Mouse (Mus musculus): ENCODE results near the gene Map7d1. TPM values are rescaled to one million over a fixed set of nuclear protein-coding genes. Genes with fewer than 3 reads are reported as not detected.

Gene Map7d1
- polyA plus RNA-seq (2015; fragmentation: Nextera tagmentation; extraction: Ambion mirVana) = 90.3 and 94.4 TPM in 2 replicates

DNA sequence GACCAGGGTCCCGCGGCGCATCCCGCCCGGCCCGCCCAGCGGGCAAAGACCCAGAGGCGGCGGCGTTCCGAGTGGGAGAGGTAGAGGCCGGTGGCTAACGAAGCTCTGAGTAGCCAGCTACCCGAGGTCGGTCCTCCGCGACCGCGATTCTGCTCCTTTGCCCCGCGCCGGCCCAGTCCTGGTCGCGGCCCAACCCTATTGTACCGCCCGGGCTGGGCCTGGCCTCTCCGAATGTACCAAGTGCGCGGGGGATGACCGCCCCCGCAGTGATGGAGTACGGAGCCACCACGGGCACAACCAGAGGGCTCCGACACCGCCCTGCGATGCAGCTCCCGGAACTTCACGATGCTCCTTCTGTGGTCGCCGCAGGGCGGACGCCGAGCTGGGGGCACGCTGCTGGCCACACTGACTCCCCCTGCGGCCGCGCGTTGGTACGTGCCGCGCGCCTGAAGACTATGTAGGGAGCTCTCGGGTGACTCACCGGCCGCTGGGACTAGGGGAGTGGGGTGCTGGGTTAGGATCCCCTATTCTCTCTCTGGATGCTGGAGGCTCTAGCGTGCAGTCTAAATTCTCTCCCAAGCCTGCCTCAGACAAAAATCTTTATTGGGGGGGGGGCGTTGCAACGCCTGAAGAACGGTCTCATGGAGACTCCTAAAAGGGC lies at the start of gene Map7d1:
Gene Map7d1, minus strand, starts transcription at position 213 of the 661 bp plus-strand sequence.
- Histone ChIP-seq H3K27ac (replicated peaks) (peak within 1 kb of the TSS; percentile 96), H3K4me2 (peak within 1 kb of the TSS; percentile 99), H3K36me3 (0 out of 2 replicates have a peak, but pooled peaks cover 6% of the 10 kb centered on the region), H3K27me3 (no peaks in the 10 kb centered on the region), H3K9ac (peak within 1 kb of the TSS; percentile 99), H3K9me3 (no peaks in the 10 kb centered on the region), H3K4me1 (replicated peaks) (peaks cover 81% of the 10 kb centered on the region), H3K4me3 (peak within 1 kb of the TSS; percentile 100)
- WGBS = under 1% methylated on average over 54 of the region's 59 CpGs
- peak; percentile 84 for ATAC-seq (ENCODE audit: low read depth)

DNA sequence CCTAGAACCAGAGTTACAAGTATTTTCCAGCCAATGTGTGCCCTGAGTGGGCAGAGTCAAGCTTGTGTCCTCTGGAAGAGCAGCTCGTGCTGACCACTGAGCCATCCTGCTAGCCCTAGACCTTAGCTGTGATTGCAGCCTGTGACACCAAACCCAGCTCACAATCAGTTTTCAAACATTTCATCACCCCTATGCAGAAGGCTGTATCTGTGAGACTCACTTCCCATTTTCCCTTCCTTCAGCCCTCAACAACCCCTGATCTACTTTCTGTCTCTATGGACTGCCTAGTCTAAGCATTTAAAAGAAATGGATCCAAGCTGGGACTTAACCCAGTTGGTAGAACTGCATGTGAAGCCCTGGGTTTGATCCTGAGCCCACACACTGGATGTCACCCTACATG lies 49.3 kb upstream of the Map7d1 start:
- no peak for ATAC-seq (ENCODE audit: low read depth)
- Histone ChIP-seq H3K9ac (no peak overlapping the region), H3K4me1 (replicated peaks) (peaks cover 21% of the 10 kb centered on the region), H3K36me3 (no peaks in the 10 kb centered on the region), H3K9me3 (no peaks in the 10 kb centered on the region), H3K4me2 (no peak overlapping the region), H3K27ac (replicated peaks) (no peak overlapping the region), H3K4me3 (no peak overlapping the region), H3K27me3 (peaks cover 41% of the 10 kb centered on the region)
- WGBS = 100% methylated on average over 1 of the region's 1 CpGs

DNA sequence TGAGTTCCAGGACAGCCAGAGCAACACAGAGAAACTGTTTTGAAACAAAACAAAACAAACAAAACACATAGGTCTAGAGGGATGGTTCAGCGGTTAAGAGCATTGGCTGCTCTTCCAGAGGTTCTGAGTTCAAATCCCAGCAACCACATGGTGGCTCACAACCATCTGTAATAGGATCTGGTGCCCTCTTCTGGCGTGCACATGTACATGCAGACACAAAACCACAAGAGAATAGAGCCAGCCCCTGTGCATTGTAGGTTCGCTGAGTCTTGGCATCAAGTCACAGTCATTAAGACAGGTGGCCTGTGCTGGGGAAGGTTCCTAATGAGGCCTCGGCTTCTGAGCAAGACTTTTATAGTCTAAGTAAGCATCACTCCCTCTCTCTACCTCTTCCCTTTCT lies 47.7 kb upstream of the Map7d1 start:
- Histone ChIP-seq H3K4me2 (no peak overlapping the region), H3K9ac (no peak overlapping the region), H3K4me3 (no peak overlapping the region), H3K4me1 (replicated peaks) (peaks cover 15% of the 10 kb centered on the region), H3K36me3 (no peaks in the 10 kb centered on the region), H3K9me3 (no peaks in the 10 kb centered on the region), H3K27ac (replicated peaks) (no peak overlapping the region), H3K27me3 (peaks cover 56% of the 10 kb centered on the region)
- WGBS = 62% methylated on average over 4 of the region's 4 CpGs
- ATAC-seq (ENCODE audit: low read depth) = no peak

DNA sequence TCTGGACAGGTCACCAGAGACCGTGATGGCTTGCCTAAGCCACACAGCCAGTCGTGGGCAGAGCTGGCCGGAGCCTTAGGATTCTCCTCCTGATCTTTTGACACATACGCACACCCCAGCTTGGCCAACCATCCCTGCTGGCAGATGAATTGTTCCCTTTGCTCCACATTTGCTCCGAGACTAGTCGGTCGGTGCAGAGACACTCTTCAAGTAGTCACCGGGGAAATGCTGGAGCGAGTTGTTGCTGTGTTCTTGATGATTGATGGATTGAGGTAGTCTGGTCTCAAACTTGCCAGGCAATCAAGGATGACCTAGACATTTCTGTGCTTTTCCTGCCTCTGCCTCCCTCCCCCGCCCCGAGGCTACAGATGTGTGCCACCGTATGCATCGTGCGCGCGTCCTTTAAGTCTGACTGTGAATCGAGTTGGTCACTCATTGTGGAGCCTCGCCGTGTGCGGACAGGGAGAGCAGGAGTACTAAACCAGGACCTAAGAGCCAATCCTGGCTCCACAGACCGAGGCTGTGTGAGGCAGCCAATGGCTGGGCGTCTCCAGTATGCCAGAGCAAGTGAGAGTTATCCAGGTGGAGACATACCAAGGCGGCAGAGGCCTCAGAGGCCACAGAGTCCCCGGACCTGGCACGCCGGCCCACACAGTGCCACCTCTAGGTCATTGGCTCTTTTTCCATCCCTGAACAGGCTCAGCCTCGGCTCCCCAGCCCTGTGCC lies 45.6 kb upstream of the Map7d1 start:
- H3K4me2 ChIP-seq = peak overlapping the region; percentile 52
- no peaks in the 10 kb centered on the region for H3K9me3 ChIP-seq
- H3K36me3 ChIP-seq = no peaks in the 10 kb centered on the region
- H3K4me3 ChIP-seq = peak overlapping the region; percentile 30
- peaks cover 78% of the 10 kb centered on the region for H3K27me3 ChIP-seq
- no peak overlapping the region for H3K27ac ChIP-seq (replicated peaks)
- H3K9ac ChIP-seq = peak overlapping the region; percentile 54; the same call in 1 of the 2 replicates
- H3K4me1 ChIP-seq (replicated peaks) = peaks cover 22% of the 10 kb centered on the region
- ATAC-seq (ENCODE audit: low read depth) = 0 out of 2 replicates have a peak, but pooled peaks have one; percentile 38
- WGBS = 3% methylated on average over 27 of the region's 27 CpGs

DNA sequence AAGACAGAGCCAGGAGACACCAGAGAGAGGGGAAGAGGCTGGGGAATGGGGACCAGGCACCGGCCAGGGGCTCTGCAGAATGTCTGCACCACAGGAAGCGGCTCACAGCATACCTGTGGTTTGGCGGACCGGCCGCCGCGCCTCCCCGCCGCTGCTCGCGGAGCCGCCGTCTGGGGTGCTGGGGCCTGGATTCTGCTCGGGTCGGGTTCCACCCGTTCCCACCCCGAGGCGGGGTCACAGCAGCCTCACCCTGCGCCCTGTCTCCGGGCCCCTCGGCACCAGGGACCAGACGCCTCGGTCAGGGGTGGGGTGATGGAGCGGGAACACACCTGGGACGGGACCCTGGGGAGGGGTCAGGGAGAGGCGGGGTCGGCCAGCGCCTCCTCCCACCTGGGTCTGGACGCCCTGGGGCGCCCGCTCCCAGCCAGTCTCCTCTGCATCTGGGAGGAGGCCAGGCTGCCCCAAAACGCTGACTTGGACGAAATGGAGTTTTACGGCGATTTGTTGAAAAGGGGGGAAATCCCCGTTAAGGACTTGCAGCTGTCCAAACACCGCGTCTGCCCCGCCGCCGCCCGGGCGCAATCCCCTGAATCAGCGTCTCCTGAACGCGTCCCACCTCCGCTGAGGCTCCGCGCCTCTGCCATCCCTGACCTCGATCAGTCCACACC lies 44.9 kb upstream of the Map7d1 start:
- Histone ChIP-seq H3K4me1 (replicated peaks) (peaks cover 28% of the 10 kb centered on the region), H3K27ac (replicated peaks) (no peak overlapping the region), H3K9ac (peak overlapping the region; percentile 54), H3K36me3 (no peaks in the 10 kb centered on the region), H3K27me3 (peaks cover 85% of the 10 kb centered on the region), H3K4me2 (peak overlapping the region; percentile 52), H3K9me3 (no peaks in the 10 kb centered on the region), H3K4me3 (peak overlapping the region; percentile 30)
- under 1% methylated on average over 47 of the region's 50 CpGs for WGBS
- no peak for ATAC-seq (ENCODE audit: low read depth)

DNA sequence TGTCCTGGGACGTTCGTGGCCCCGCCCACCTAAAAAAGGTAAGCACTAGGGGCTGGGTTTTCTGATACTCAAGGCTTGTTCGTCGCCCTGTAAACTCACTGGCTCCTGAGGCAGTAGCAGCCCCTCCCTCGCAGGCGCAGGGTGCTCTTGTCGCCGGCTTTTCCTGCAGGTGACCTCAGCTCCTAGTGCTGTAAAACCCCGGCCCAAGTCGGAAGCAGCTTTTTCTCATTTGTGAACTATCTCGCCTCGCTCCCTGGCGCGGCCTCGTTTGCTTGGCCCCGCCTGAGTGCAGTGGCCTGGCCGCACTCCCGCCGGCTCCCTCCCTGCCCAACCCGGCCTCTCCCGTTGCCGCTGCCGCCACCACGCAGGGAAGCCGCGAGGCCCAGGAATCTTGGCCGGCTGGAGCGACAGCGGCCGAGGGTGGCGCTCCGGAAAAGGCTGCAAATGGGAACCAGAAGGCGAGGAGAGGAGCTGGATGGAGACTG lies 40.5 kb upstream of the Map7d1 start:
- peak overlapping the region; percentile 34 for H3K4me3 ChIP-seq
- H3K9ac ChIP-seq = peak overlapping the region; percentile 64
- H3K27me3 ChIP-seq = peaks cover 74% of the 10 kb centered on the region
- peaks cover 24% of the 10 kb centered on the region for H3K4me1 ChIP-seq (replicated peaks)
- H3K36me3 ChIP-seq = no peaks in the 10 kb centered on the region
- peak overlapping the region; percentile 62 for H3K4me2 ChIP-seq
- no peaks in the 10 kb centered on the region for H3K9me3 ChIP-seq
- H3K27ac ChIP-seq (replicated peaks) = no peak overlapping the region
- ATAC-seq (ENCODE audit: low read depth) = no peak
- under 1% methylated on average over 34 of the region's 34 CpGs for WGBS

DNA sequence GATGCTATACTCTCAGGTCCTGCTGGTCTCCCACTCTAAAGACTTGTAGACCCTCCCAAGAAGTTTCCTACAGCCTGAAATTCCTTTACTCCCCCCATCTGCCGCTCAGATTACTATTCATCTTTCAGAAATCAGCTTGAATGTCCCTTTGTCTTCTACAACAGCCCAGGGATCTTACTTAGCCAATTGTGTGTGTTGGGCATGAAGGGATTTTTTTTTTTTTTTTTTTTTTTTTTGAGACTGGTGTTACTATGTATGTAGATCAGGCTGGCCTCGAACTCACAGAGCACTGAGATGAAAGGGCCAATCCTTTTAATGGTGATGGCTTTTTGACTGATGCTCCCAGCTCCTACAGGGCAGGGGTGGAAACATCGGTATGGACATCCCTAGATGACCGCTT lies 39.8 kb upstream of the Map7d1 start:
- H3K9ac ChIP-seq = no peak overlapping the region
- 30% methylated on average over 4 of the region's 4 CpGs for WGBS
- H3K4me2 ChIP-seq = no peak overlapping the region

DNA sequence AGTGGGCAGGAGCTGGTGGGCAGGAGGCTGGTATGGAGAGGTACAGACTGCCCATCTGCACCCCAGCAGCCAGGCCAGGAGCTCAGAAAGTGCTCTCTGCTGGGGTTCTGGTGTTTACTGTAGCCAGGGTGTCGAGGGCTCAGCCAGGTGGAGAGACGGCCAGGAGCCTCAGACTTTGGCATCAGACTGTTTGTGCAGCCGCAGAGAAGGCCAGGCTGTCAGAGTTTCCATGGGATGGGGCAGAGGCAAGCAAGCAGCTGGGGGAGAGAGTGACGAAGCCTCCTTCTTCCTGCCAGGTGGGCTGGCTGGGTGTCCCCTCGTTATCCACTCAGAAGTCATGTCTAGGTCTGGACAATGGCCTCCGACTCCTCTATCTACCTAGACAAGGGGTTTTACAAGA lies 39.0 kb upstream of the Map7d1 start:
- H3K36me3 ChIP-seq = no peaks in the 10 kb centered on the region
- H3K9ac ChIP-seq = no peak overlapping the region
- H3K4me2 ChIP-seq = no peak overlapping the region
- WGBS = 75% methylated on average over 6 of the region's 6 CpGs
- H3K27me3 ChIP-seq = peaks cover 64% of the 10 kb centered on the region
- H3K4me1 ChIP-seq (replicated peaks) = peaks cover 13% of the 10 kb centered on the region
- ATAC-seq (ENCODE audit: low read depth) = no peak
- no peak overlapping the region for H3K4me3 ChIP-seq
- H3K9me3 ChIP-seq = no peaks in the 10 kb centered on the region
- no peak overlapping the region for H3K27ac ChIP-seq (replicated peaks)

More for the DNA sequence above, 39.8 kb upstream of the Map7d1 start:
- H3K9me3 ChIP-seq = no peaks in the 10 kb centered on the region
- peaks cover 67% of the 10 kb centered on the region for H3K27me3 ChIP-seq
- no peaks in the 10 kb centered on the region for H3K36me3 ChIP-seq
- no peak overlapping the region for H3K27ac ChIP-seq (replicated peaks)
- peaks cover 17% of the 10 kb centered on the region for H3K4me1 ChIP-seq (replicated peaks)
- ATAC-seq (ENCODE audit: low read depth) = no peak
- no peak overlapping the region for H3K4me3 ChIP-seq

DNA sequence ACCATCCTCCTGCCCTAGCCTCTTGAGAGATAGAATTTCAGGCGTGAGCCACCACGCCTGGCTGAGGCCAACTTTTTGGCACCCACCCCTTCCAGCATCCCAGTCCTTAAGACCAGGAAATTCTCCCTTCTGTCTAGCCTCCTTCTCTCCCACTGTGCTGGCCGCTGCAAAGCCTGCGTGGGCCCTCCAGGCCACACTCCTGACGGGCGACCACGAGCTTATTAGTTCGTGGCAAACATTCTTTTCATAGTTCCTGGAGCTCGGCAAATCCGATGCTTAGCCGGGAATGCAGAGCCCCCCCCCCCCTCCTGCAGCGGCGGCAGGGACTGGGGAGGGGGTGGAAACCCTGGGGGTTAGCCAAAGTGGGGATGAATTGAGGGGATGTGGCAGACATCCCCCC lies 35.1 kb upstream of the Map7d1 start:
- no peak overlapping the region for H3K27ac ChIP-seq (replicated peaks)
- H3K4me1 ChIP-seq (replicated peaks) = peaks cover 14% of the 10 kb centered on the region
- no peaks in the 10 kb centered on the region for H3K36me3 ChIP-seq
- H3K27me3 ChIP-seq = peaks cover 64% of the 10 kb centered on the region
- no peak overlapping the region for H3K4me2 ChIP-seq
- H3K9me3 ChIP-seq = no peaks in the 10 kb centered on the region
- H3K4me3 ChIP-seq = no peak overlapping the region
- WGBS = 51% methylated on average over 13 of the region's 13 CpGs
- no peak for ATAC-seq (ENCODE audit: low read depth)
- H3K9ac ChIP-seq = no peak overlapping the region

DNA sequence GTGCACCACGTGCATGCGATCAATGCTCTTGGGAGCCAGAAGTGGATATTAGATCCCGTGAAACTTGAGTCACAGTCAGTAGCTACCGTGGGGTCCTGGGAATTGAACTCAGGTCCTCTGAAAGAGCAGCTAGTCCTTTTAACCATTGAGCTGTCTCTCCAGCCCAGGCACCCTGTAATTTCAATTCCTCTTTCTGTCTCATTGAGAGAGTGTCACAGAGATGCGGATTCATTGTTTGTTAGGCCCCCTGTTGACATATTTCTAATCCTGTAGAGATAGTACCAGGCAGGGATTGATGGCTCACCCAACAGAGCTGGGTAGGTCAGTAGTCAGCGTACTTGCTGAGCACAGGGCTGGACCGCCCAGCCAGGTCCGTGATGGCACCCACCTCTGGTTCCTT lies 34.2 kb upstream of the Map7d1 start:
- Histone ChIP-seq H3K9me3 (no peaks in the 10 kb centered on the region), H3K4me2 (no peak overlapping the region), H3K27ac (replicated peaks) (no peak overlapping the region), H3K9ac (no peak overlapping the region), H3K4me1 (replicated peaks) (peaks cover 14% of the 10 kb centered on the region), H3K4me3 (no peak overlapping the region), H3K36me3 (no peaks in the 10 kb centered on the region), H3K27me3 (peaks cover 62% of the 10 kb centered on the region)
- WGBS = 81% methylated on average over 8 of the region's 8 CpGs
- ATAC-seq (ENCODE audit: low read depth) = no peak

DNA sequence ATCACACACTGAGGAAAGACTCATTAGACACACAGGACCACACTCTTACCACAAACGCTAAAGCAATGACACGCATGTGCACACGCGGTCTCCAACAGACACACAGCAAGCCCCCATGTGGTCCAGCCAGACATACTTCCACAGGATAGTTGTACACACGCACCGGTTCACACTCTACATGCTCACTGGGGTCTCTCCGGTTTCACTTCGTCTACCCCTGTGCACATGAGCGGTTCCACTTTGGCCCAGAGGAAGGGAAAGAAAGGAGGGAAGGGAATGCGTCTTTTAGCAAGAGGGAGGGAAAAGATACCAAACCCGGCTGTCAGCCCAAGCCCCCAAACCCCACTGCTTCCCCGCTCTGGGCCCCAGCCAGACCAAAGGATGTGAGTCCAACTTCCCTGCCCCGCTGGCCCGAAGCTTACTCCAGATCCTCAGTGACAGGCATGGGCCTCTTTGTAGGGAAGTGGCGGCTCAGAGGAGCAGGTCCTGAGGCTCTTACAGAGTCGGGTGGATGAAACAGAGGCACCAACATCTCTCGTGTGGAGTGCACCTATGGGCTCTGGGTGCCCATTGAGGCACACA lies 32.0 kb upstream of the Map7d1 start:
- WGBS = 39% methylated on average over 17 of the region's 17 CpGs
- Histone ChIP-seq H3K4me2 (peak overlapping the region; percentile 25), H3K4me1 (replicated peaks) (peaks cover 14% of the 10 kb centered on the region), H3K27ac (replicated peaks) (no peak overlapping the region), H3K4me3 (0 out of 2 replicates have a peak overlapping the region, but pooled peaks have one; percentile 38), H3K9me3 (no peaks in the 10 kb centered on the region), H3K27me3 (peaks cover 69% of the 10 kb centered on the region), H3K36me3 (no peaks in the 10 kb centered on the region), H3K9ac (no peak overlapping the region)
- peak; percentile 40; the same call in 1 of the 2 replicates for ATAC-seq (ENCODE audit: low read depth)

Data from neural tube, embryonic 13.5 days (tissue).